Mouse (Mus musculus) neural tube, embryonic 12.5 days (tissue): ENCODE data around the gene Oosp3. TPM values are rescaled to one million over a fixed set of nuclear protein-coding genes. Genes with fewer than 3 reads are reported as not detected.

Experiments
- ATAC-seq: fragments of 200-750 bp; cut with Nextera tagmentation; 2 replicates; pipeline ENCODE4 v1.8.0; 2017; ENCODE audit warnings: low read depth, mild to moderate bottlenecking, moderate TSS enrichment, moderate library complexity; ENCODE audit not compliant: low FRiP score
- H3K27ac ChIP-seq: fragments of 300-500 bp; sonication (generic); 2 replicates; pipeline ENCODE4 v1.5.1; 2016
- H3K27me3 ChIP-seq: fragments of 300-500 bp; sonication (generic); replicated peaks from 2 replicates; pipeline ENCODE4 v1.6.1; 2016; ENCODE audit warnings: mild to moderate bottlenecking
- H3K36me3 ChIP-seq: fragments of 300-500 bp; sonication (generic); 2 replicates; pipeline ENCODE4 v1.6.1; 2016; ENCODE audit warnings: mild to moderate bottlenecking
- H3K4me1 ChIP-seq: fragments of 300-500 bp; sonication (generic); 2 replicates; pipeline ENCODE4 v1.6.1; 2016
- H3K4me2 ChIP-seq: fragments of 300-500 bp; sonication (generic); replicated peaks from 2 replicates; pipeline ENCODE4 v1.6.1; 2016; ENCODE audit warnings: mild to moderate bottlenecking
- H3K4me3 ChIP-seq: fragments of 300-500 bp; sonication (generic); 2 replicates; pipeline ENCODE4 v1.5.1; 2016
- H3K9ac ChIP-seq: fragments of 300-500 bp; sonication (generic); 2 replicates; pipeline ENCODE4 v1.6.1; 2016; ENCODE audit warnings: mild to moderate bottlenecking
- H3K9me3 ChIP-seq: fragments of 300-500 bp; sonication (generic); 2 replicates; pipeline ENCODE4 v1.6.1; 2016; ENCODE audit warnings: mild to moderate bottlenecking
- WGBS: fragments of 180-500 bp; shearing (Covaris S2); methylation state at CpG from one replicate; pipeline ENCODE4 v1.1.7; 2016; 5-methylcytosine and 5-hydroxymethylcytosine counted together
- polyA plus RNA-seq: library from polyadenylated mRNA; unstranded; fragments of >200 nt; fragmentation: Nextera tagmentation; extraction: Ambion mirVana; gene quantifications from 2 replicates; pipeline ENCODE4 v1.2.1, GENCODE M21; 2016

Oosp3 gene
- polyA plus RNA-seq, 1 experiment from 2014 or later, result not detected

GRCm38 (mm10) chr19:11727304-11727703 lies 30.4 kb downstream of the Oosp3 start:
- ATAC-seq, result no peak

DNA sequence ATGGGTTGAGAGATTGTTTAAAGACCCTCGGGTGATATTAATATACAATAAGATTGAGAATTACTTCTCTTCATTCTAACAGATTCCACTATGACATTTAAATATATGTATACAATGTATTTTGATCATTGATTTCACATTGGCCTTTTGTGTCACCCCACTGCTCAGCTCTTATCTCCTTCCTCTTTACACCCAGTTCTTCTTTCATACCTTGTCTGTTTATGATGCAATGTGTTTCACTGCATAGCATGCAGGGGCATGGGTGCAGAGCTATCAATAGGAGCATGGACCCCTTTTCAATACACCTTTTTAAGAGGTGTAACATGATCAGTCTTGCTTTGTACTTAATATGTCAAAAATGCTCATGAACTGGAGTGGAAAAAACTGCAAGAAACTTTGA lies 33.4 kb downstream of the Oosp3 start:
- WGBS, result 87% methylated on average over 1 of the region's 1 CpGs
- no peaks in the 10 kb centered on the region for H3K36me3 ChIP-seq
- no peak overlapping the region for H3K27ac ChIP-seq
- no peak for ATAC-seq
- no peak overlapping the region for H3K9ac ChIP-seq
- H3K4me3 ChIP-seq, result no peak overlapping the region
- H3K4me2 ChIP-seq, result no peak overlapping the region
- H3K27me3 ChIP-seq, result no peaks in the 10 kb centered on the region
- no peaks in the 10 kb centered on the region for H3K4me1 ChIP-seq
- H3K9me3 ChIP-seq, result no peaks in the 10 kb centered on the region

More at GRCm38 (mm10) chr19:11727304-11727703, 30.4 kb downstream of the Oosp3 start:
- Histone ChIP-seq H3K4me2 (no peak overlapping the region), H3K9ac (no peak overlapping the region), H3K4me3 (no peak overlapping the region), H3K36me3 (no peaks in the 10 kb centered on the region), H3K27ac (no peak overlapping the region), H3K9me3 (no peaks in the 10 kb centered on the region), H3K27me3 (no peaks in the 10 kb centered on the region), H3K4me1 (no peaks in the 10 kb centered on the region)
- 88% methylated on average over 5 of the region's 5 CpGs for WGBS

DNA sequence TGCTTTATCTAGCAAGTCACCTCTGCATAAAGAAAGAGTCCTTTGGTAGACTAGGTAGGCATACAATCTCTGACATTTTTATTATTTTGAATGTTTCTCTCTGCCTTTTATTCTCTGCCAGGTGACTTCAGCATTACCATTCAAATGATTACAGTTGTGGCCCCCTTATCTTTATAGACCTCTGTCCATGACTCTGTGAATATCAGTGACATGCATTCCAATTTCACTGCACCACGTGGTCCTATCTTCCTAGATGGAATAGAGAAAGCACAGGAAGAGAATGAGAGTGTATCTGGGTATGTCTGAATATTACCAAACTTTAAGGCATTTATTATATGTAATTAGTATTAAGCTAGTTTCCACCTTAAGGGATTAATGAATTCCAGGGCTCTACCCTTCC lies 39.6 kb downstream of the Oosp3 start:
- H3K27ac ChIP-seq, result no peak overlapping the region
- no peak for ATAC-seq
- H3K4me2 ChIP-seq, result no peak overlapping the region
- no peaks in the 10 kb centered on the region for H3K4me1 ChIP-seq
- H3K9me3 ChIP-seq, result no peaks in the 10 kb centered on the region
- no peaks in the 10 kb centered on the region for H3K36me3 ChIP-seq
- no peak overlapping the region for H3K9ac ChIP-seq
- 57% methylated on average over 1 of the region's 1 CpGs for WGBS
- no peak overlapping the region for H3K4me3 ChIP-seq
- no peaks in the 10 kb centered on the region for H3K27me3 ChIP-seq

DNA sequence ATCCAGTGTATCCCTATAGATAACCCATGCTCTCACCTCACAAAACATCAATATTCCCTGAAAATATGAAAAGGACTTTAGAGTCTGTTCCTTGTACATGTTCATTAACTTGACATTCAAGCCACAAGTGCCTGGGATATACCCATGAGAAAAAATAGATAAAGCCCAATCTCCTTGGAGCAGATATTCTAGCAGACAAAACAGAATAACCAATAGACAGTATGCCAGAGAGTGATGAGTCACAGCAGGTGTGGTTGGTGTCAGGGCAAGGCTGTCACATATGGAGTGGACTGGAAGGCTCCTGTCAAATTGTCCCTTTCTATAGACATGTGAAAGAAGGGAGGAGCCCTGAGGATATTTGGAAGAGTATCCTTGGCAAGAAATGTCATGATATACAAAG lies 48.8 kb downstream of the Oosp3 start:
- H3K4me3 ChIP-seq, result no peak overlapping the region
- no peak overlapping the region for H3K27ac ChIP-seq
- H3K4me1 ChIP-seq, result no peaks in the 10 kb centered on the region
- no peaks in the 10 kb centered on the region for H3K27me3 ChIP-seq
- ATAC-seq, result no peak
- no peak overlapping the region for H3K9ac ChIP-seq
- H3K4me2 ChIP-seq, result no peak overlapping the region
- no peaks in the 10 kb centered on the region for H3K9me3 ChIP-seq
- H3K36me3 ChIP-seq, result no peaks in the 10 kb centered on the region

DNA sequence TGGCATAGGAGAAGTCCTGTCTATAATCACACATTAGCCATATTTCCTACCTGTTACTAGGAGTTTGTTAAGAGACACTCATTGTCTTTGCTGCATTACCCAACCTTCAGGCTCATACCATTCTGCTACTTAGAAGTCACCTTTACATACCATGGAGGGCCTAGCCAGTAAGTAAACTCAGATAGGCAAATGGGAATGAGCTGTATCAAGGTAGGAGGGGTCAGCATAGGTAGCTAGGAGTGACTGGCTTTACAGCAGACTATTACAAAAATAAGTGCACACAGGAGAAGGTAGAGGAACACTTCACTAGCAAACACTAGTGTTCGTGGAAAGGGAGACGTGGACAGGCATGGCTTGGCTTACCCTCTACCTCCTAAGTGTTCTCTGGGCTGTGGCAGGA lies 50.4 kb downstream of the Oosp3 start, which contains the start of gene Gif:
TSS of gene Gif (plus strand) at position 257 of the 400 bp plus-strand sequence.
- Histone ChIP-seq H3K9ac (no peak within 1 kb of the TSS), H3K4me2 (no peak within 1 kb of the TSS), H3K36me3 (no peaks in the 10 kb centered on the region), H3K4me1 (no peaks in the 10 kb centered on the region), H3K27ac (no peak within 1 kb of the TSS), H3K27me3 (no peaks in the 10 kb centered on the region), H3K9me3 (no peaks in the 10 kb centered on the region), H3K4me3 (no peak within 1 kb of the TSS)
- no peak for ATAC-seq
- 82% methylated on average over 2 of the region's 2 CpGs for WGBS

Other genes starting within 250 kb of the Oosp3 start
- 2.3 and 2.5 TPM in 2 replicates for gene Ms4a6c, start 227.7 kb upstream of the Oosp3 start, polyA plus RNA-seq
- not detected in 2 replicates for gene Gm8369, start 211.1 kb upstream of the Oosp3 start, polyA plus RNA-seq
- gene Ms4a6b, start 180.5 kb upstream of the Oosp3 start, polyA plus RNA-seq, result 2.1 and 2.6 TPM in 2 replicates
- 0.26 TPM in 1 of 2 replicates, not detected in the other for gene Ms4a4d, start 160.3 kb upstream of the Oosp3 start, polyA plus RNA-seq
- gene Ms4a6d, start 92.2 kb upstream of the Oosp3 start, polyA plus RNA-seq, result 2.0 and 2.4 TPM in 2 replicates
- gene Ms4a2, start 73.3 kb upstream of the Oosp3 start, polyA plus RNA-seq, result 0.10 and 0.29 TPM in 2 replicates
- gene Ms4a3, start 56.2 kb upstream of the Oosp3 start, polyA plus RNA-seq, result not detected in 2 replicates
- gene Oosp2, start 36.5 kb upstream of the Oosp3 start, polyA plus RNA-seq, result not detected in 2 replicates
- not detected in 2 replicates for gene Oosp1, start 5.9 kb upstream of the Oosp3 start, polyA plus RNA-seq
- not detected in 2 replicates for gene Gif, start 50.5 kb downstream of the Oosp3 start, polyA plus RNA-seq
- gene Mrpl16, start 73.3 kb downstream of the Oosp3 start, polyA plus RNA-seq, result 42.3 and 44.1 TPM in 2 replicates
- 4.7 and 4.9 TPM in 2 replicates for gene Stx3, start 122.3 kb downstream of the Oosp3 start, polyA plus RNA-seq
- not detected in 2 replicates for gene Olfr1417, start 142.2 kb downstream of the Oosp3 start, polyA plus RNA-seq
- not detected in 2 replicates for gene Olfr1418, start 164.0 kb downstream of the Oosp3 start, polyA plus RNA-seq
- gene Olfr1419, start 178.1 kb downstream of the Oosp3 start, polyA plus RNA-seq, result not detected in 2 replicates
- gene Olfr1420, start 189.5 kb downstream of the Oosp3 start, polyA plus RNA-seq, result not detected in 2 replicates
- 17.8 and 21.1 TPM in 2 replicates for gene Patl1, start 215.3 kb downstream of the Oosp3 start, polyA plus RNA-seq